In genomic region chr13:32088303-32088977, GRCm38 (mm10) we compare ENCODE assay signal across 11 mouse cellular contexts.
"Had no signal": no experiment of that assay in that cellular context is flagged by ENCODE, and none has a peak within 500 bp of the region (broad histone marks: within the 10 kb centered on the region; RNA-seq: fewer than 3 reads in every experiment).

No protein-coding gene starts in this region.

- H3K4me2 ChIP-seq: limb, embryonic 15.5 days; liver, embryonic 13.5 days; midbrain, embryonic 12.5 days had no signal

- H3K9me3 ChIP-seq: limb, embryonic 15.5 days; liver, embryonic 13.5 days; midbrain, embryonic 12.5 days had no signal

- H3K4me3 ChIP-seq: limb, embryonic 15.5 days; liver, embryonic 13.5 days; midbrain, embryonic 12.5 days had no signal

- H3K36me3 ChIP-seq: limb, embryonic 15.5 days; liver, embryonic 13.5 days; midbrain, embryonic 12.5 days had no signal

- H3K4me1 ChIP-seq: limb, embryonic 15.5 days; liver, embryonic 13.5 days; midbrain, embryonic 12.5 days had no signal

- H3K27ac ChIP-seq: limb, embryonic 15.5 days; liver, embryonic 13.5 days; midbrain, embryonic 12.5 days had no signal

- H3K27me3 ChIP-seq: limb, embryonic 15.5 days; liver, embryonic 13.5 days; midbrain, embryonic 12.5 days had no signal

- ATAC-seq: midbrain, embryonic 16.5 days had no signal

- H3K9ac ChIP-seq: limb, embryonic 15.5 days; liver, embryonic 13.5 days; midbrain, embryonic 12.5 days had no signal

- DNase-seq: kidney, adult 11 months; kidney, postnatal 10 days; liver, embryonic 13.5 days; lung, adult 18-20 months; lung, postnatal 4 days; right cerebral cortex, adult 18-20 months; right cerebral cortex, postnatal 25 days; thymus, postnatal 14 days had no signal
